Mouse (Mus musculus) layer of hippocampus, postnatal 36 days (tissue): ENCODE measurements at regions not wholly inside any gene's neighbourhood (a gene's known extent, or its start where the extent isn't known, plus 50 kb on each side); places are given as distances from the start of the nearest gene placed in this dataset.
A peak's percentile ranks its signal among the peaks of the same experiment; 100 is the strongest.

ENCODE experiments used
- DNase-seq, 2 experiments: peaks; one replicate each; pipeline ENCODE4 v3.0.0; 2022

DNA sequence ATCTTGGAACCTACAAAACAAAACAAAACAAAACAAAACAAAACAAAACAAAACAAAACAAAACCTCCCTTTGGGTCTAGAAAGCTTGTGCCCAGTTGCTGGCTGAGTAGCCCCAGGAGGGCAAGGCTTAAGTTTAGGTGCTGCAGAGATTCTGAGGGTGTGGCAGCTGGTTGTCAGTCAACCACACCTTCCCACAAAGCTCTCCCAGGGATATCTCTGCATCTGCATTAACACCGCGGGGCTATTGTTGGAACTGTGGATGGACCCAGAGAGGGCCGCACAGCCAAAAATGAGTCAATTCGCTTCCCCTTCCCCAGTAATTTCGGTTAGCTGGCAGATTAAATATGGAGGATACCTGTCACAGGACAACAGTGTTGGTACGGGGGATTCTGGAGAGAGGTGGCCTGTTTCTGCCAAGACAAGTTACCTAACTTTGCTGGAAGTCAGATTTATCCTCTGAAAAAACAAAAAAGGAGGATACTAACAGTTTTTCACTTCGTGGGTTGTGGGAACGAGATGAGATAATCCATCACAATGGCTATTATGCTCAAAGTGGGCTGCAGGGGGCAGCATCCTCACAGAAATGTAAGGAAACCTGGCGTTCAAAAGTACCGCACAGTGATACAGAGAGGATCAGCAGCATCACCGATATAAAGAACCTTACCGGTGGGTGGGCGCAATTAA lies 96.7 kb downstream of the 1500009L16Rik start:
- DNase-seq: peak; percentile 77 to 85

- DNase-seq: no peak
These were observed 97.2 kb downstream of the 1500009L16Rik start for GRCm38 (mm10) chr10:83819950-83820275.

GRCm38 (mm10) chr10:83821089-83821488 lies 98.4 kb downstream of the 1500009L16Rik start:
- no peak for DNase-seq

GRCm38 (mm10) chr10:83826105-83826504 lies 103.4 kb downstream of the 1500009L16Rik start:
- no peak for DNase-seq

DNA sequence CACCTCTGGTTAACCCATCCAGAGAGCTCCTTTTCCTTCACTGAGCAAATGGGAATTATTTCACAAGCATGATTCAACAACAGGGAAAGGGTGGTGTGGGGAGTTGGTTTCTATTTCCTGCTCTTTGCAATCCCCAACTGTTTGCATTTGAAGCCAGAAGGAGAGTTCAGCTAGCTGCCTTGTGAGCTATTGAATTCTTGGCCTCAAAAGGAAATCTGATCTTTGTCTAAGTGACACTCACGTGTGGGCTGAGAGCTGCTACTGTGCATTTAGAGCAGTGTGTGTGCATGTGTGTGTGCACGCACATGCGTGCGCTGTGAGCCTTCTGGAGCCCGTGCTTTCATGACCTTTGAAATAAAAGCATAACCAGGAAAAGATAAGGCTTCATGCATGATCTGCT lies 113.7 kb downstream of the 1500009L16Rik start:
- peak in 1 of 2 experiments; percentile 12 for DNase-seq

GRCm38 (mm10) chr10:83840226-83840625 lies 117.6 kb downstream of the 1500009L16Rik start:
- DNase-seq: no peak

DNA sequence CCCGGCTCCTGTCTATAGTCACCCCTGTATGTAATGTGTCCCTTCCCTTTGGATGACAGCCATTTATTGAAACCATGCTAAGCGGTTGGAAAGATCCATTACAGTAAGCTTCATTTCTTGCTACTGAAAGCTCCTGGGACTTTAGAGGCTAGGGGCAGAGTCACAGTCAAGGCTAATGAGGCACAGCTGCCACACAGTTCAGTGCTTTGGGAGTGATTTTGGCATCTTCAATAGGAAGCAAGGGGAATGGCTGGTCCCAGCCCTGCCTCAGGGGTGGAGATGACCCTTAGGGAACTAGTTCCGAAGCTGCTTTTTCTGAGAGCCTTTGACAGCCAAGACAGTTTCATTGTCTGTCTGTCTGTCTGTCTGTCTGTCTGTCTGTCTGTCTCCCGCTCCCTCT lies 128.2 kb downstream of the 1500009L16Rik start:
- no peak for DNase-seq

GRCm38 (mm10) chr10:83852194-83852593 lies 129.5 kb downstream of the 1500009L16Rik start:
- DNase-seq: no peak

DNA sequence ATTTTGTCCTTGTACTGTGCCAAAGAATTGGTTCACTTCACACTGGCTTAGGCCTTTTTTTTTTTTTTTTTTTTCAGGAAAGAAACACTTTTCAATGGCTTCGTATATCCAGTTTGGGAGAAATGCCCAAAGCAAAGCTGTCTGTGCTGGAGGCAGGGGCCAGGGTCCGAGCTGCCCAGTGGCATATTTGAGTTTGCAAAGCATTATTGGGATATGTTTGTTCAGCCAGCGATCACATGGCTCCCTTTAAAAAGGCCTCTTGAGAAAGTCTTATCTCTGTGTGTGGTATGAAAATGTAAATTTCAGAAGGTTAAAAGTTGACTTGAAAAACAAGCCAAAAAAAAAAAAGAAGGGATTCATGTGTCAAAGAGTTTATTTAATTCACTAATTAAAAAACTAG lies 130.1 kb downstream of the 1500009L16Rik start:
- DNase-seq: no peak

DNA sequence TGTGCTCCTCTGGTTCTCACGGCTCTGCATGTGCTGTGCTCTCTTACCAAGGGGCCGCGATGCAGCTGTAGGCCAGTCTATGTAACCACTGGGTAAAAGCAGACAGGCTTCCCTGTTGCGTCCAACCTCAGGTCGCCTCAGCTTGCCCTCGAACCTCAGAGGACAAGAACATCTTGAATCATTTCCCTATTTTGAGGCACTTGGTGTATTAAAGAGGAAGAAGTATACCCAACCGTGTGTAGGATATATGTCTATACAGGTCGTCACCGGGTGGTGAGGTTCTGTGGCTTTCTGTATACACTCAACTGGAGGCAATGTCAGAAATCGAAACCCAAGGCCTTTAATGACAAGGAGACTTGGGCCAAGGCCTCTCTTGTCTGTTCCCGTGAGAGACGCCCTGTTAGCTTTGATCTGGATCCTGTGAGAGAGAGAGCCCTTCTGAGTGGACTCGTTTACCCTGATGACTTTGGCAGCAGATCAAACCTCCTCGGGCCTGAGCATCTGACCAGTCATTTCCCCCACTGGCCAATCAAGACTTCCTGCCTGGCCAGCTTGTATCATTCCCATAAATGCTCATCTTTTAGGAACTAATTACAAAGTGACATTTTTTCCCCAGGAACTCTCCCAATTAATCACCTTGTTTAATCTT lies 135.3 kb downstream of the 1500009L16Rik start:
- no peak for DNase-seq

DNA sequence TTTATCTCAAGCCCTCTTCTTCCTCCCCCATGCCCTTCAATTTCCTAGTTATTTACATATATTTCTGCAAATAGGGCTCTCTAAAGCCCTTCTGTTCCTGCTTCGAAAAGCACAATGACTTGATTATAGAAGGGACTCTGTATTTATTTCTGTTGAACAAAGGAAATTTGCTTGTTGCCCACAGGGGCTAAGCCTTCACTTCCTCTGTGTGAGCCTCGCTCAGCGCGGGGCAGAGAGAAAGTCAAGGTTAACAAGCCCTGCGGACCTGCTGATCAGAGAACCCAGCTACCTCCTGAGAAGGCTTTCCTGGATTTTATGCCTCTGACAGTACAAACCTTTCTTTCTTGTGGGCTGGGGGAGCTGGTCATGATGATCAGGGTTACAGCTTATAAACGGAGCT lies 136.0 kb downstream of the 1500009L16Rik start:
- DNase-seq: no peak

- DNase-seq: no peak
These were observed 137.0 kb downstream of the 1500009L16Rik start for GRCm38 (mm10) chr10:83859633-83860032.

GRCm38 (mm10) chr10:83861574-83862190 lies 139.0 kb downstream of the 1500009L16Rik start:
- DNase-seq: peak; percentile 7 to 11

- no peak for DNase-seq
These were observed 141.9 kb downstream of the 1500009L16Rik start for GRCm38 (mm10) chr10:83864591-83864990.

- no peak for DNase-seq
These were observed 143.3 kb downstream of the 1500009L16Rik start for GRCm38 (mm10) chr10:83865929-83866328.

GRCm38 (mm10) chr10:83871736-83872400 lies 149.2 kb downstream of the 1500009L16Rik start:
- DNase-seq: no peak

- DNase-seq: no peak
These were observed 156.1 kb downstream of the 1500009L16Rik start for GRCm38 (mm10) chr10:83878745-83879144.

GRCm38 (mm10) chr10:83882119-83882890 lies 159.6 kb downstream of the 1500009L16Rik start:
- DNase-seq: no peak

- DNase-seq: no peak
These were observed 160.2 kb downstream of the 1500009L16Rik start for GRCm38 (mm10) chr10:83882891-83883185.

DNA sequence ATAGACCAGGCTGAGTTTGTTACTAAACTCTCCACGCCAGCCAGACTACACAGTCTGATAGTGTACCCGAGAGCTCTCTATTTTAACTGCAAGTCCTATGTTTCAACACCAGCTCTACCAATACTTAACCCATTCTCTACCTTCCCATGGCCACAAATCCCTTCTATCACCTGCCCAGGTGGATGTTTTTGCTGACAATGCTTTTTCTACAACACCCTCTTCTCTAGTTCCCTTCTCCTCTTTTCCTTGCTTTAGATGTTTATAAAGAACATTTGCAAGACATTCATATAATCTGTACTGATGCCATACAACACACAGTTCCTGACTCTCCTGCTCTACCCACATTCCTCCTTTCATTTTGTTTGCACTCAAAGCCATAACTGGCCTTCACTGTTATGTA lies 161.9 kb downstream of the 1500009L16Rik start:
- no peak for DNase-seq

DNA sequence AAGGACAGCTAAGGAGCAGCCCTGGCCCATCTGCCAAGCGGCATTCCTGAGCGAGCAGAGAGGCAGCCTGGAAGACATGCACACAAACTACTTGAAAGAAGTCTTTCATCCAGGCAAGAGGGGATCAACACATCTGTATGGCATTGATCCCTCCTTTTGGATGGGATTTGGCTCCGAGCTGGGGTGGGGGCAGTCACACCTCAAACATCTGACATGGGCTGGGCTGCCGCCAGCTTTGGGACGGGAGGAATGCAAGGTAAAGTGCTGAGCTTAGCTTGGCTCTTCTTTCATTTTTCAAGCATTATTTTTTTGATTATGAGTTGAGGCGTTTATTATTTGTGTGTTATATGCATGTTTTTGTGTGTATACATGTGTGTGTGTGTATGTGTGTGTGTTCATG lies 165.9 kb downstream of the 1500009L16Rik start:
- no peak for DNase-seq

DNA sequence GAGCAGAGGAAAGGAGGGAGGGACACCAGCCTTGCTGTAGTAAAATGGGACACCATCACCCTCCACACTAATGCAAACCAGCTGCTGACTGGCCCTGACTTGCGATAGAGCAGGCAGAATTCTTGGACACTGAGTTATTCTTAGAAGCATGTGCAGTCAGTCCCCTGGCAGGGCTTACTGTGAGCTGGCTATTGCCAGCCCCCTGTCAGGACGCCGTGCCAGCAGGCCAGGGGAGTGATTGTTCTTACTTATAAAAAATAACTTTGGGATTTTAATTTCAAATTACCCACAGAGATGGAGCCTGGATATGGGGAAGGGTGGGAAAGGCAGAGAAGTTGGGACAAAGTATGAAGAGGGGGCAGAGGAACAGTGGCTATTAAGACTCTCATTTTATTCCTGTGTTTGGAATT lies 173.1 kb downstream of the 1500009L16Rik start:
- DNase-seq: peak in 1 of 2 experiments; percentile 4

DNA sequence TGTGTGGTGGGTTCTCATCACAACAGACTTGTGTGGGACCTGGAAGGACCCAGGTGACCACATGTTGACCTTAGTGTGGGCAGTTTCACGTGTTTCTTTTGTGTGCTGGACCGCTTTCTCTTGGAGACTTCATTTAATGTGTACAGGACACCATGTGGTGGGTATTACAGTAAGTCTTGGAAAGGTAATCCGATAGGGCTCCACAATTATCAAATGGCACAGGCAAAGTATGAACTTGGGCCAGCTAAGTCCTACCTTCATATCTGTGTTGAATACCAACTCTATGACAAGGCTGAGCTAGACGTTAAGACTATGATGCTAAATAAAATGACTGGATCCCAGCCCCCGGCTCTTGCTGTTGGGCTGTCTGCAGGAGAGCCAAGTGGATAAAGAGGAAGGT lies 173.5 kb downstream of the 1500009L16Rik start:
- no peak for DNase-seq
